Mouse (Mus musculus) spleen, adult 2 months (tissue): Measurements from ENCODE around the gene Exosc1.

Experiments used
- CTCF ChIP-seq: fragments of 200-500 bp; IDR thresholded peaks from 2 replicates; pipeline ENCODE4 v1.5.1; 2011; ENCODE audit warnings: mild to moderate bottlenecking, inconsistent platforms; ENCODE audit not compliant: insufficient read depth, insufficient read length, insufficient replicate concordance; ENCODE audit errors: extremely low read depth
- POLR2A ChIP-seq: fragments of 200-500 bp; IDR thresholded peaks from 2 replicates; pipeline ENCODE4 v1.6.1; 2011; ENCODE audit warnings: low read depth, low read length, inconsistent platforms

DNA sequence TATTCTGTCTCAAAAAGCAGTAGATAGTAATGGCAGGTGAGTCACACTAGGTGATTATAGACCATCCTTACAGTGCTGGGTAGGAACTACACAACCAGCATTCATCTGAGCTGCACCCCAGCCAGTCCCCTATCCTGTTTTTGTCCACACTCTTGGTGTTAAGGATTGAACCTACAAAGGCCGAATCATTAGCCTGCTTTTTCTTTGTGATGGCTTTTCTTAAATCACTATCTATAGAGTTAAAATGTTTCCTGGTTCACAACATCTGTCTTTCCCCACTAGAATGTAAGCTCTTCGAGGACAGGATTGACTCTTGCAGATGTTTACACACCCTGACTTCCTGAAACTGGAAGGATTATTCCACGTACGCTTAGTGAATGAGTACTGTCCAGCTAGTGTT, 13.8 kb downstream of the Exosc1 start:
- TF ChIP-seq CTCF (no peak), POLR2A (no peak)
